Mouse (Mus musculus) heart, embryonic 14.5 days (tissue): Measurements from ENCODE around the gene Caml. TPM values are rescaled to one million over a fixed set of nuclear protein-coding genes. Genes with fewer than 3 reads are reported as not detected.
"Not testable (repeated sequence)": the region's sequence is repeated elsewhere in the genome, so short reads cannot be mapped to it uniquely, and the experiment has no call there.

ENCODE experiments used
- ATAC-seq: fragments of 200-750 bp; cut with Nextera tagmentation; 2 replicates; pipeline ENCODE4 v1.8.0; 2017; ENCODE audit warnings: low read depth, moderate TSS enrichment; ENCODE audit not compliant: insufficient number of reproducible peaks, insufficient read depth, low FRiP score
- H3K27ac ChIP-seq, 2 experiments: fragments of 200-500 bp in 1 of 2; fragments of 300-500 bp in 1 of 2; sonication (generic) in 1 of 2; replicated peaks in 1 of 2; 2 replicates each; pipeline ENCODE4 v1.5.1; 2012 to 2014; ENCODE audit warnings: low read depth in 2 of 2, low read length in 2 of 2, control low read depth in 1 of 2, mild to moderate bottlenecking in 1 of 2, mixed read lengths in 1 of 2; ENCODE audit not compliant: control insufficient read depth in 1 of 2, insufficient read depth in 1 of 2
- H3K27me3 ChIP-seq: fragments of 300-500 bp; sonication (generic); 2 replicates; pipeline ENCODE4 v1.6.1; 2014; ENCODE audit warnings: mild to moderate bottlenecking, low read length, control low read depth; ENCODE audit not compliant: control insufficient read depth, insufficient read depth
- H3K36me3 ChIP-seq: fragments of 300-500 bp; sonication (generic); 2 replicates; pipeline ENCODE4 v1.6.1; 2014; ENCODE audit warnings: mild to moderate bottlenecking, control low read depth, low read length, mixed read lengths; ENCODE audit not compliant: control insufficient read depth, insufficient read depth
- H3K4me1 ChIP-seq, 2 experiments: fragments of 200-500 bp in 1 of 2; fragments of 300-500 bp in 1 of 2; sonication (generic) in 1 of 2; 2 replicates each; pipeline ENCODE4 v1.6.1; 2012 to 2014; ENCODE audit warnings: low read length in 2 of 2, control low read depth in 1 of 2, mixed read lengths in 1 of 2; ENCODE audit not compliant: control insufficient read depth in 2 of 2, insufficient read depth in 2 of 2
- H3K4me2 ChIP-seq: fragments of 300-500 bp; sonication (generic); 2 replicates; pipeline ENCODE4 v1.6.1; 2014; ENCODE audit warnings: mild to moderate bottlenecking, low read length
- H3K4me3 ChIP-seq, 2 experiments: fragments of 200-500 bp in 1 of 2; fragments of 300-500 bp in 1 of 2; sonication (generic) in 1 of 2; 2 replicates each; pipeline ENCODE4 v1.5.1; 2012 to 2014; ENCODE audit warnings: low read length in 2 of 2, mild to moderate bottlenecking in 2 of 2, control low read depth in 1 of 2, low read depth in 1 of 2, moderate library complexity in 1 of 2; ENCODE audit not compliant: control insufficient read depth in 1 of 2, insufficient read depth in 1 of 2
- H3K9ac ChIP-seq: fragments of 300-500 bp; sonication (generic); 2 replicates; pipeline ENCODE4 v1.6.1; 2014; ENCODE audit warnings: mild to moderate bottlenecking, low read length
- H3K9me3 ChIP-seq: fragments of 300-500 bp; sonication (generic); 2 replicates; pipeline ENCODE4 v1.6.1; 2016; ENCODE audit warnings: low read length, control low read depth; ENCODE audit not compliant: control insufficient read depth
- WGBS: fragments of 180-500 bp; shearing (Covaris S2); extraction: QIAGEN DNeasy Blood & Tissue Kit; methylation state at CpG from one replicate; pipeline ENCODE4 v1.1.7; 2014; 5-methylcytosine and 5-hydroxymethylcytosine counted together
- polyA plus RNA-seq: library from polyadenylated mRNA; unstranded; fragments of >200 nt; fragmentation: Nextera tagmentation; extraction: Ambion mirVana; gene quantifications from 2 replicates; pipeline ENCODE4 v1.2.1, GENCODE M21; 2014

Caml gene
- polyA plus RNA-seq, 1 experiment from 2014 or later = 41.2 TPM

DNA sequence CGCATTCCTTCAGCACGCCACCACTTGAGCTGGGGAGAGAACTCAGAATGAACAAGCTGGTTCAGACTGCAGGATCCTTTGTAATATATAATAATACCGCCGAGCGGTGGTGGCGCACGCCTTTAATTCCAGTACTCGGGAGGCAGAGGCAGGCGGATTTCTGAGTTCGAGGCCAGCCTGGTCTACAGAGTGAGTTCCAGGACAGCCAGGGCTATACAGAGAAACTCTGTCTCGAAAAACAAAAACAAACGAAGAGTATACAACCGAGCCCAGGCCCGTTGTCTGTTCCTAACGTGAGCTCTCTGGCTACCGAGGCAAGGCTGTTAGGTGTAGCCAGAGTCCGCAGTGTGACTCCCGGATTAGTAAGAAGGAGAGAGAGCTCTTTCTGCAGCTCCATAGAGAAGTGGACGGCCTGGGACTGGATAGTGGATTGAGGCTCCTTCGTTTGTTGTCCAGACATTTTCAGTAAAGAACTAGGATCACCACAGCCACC lies 603 bp upstream of the Caml start:
- H3K9ac ChIP-seq = peak overlapping the region; percentile 88
- not testable (repeated sequence) for ATAC-seq, H3K27me3 ChIP-seq, H3K9me3 ChIP-seq
- H3K27ac ChIP-seq = peak overlapping the region; percentile 82 to 84
- H3K4me2 ChIP-seq = peak overlapping the region; percentile 93
- peaks cover 22% of the 10 kb centered on the region for H3K36me3 ChIP-seq
- peak overlapping the region; percentile 70 to 93 for H3K4me3 ChIP-seq
- peaks cover 3 to 13% of the 10 kb centered on the region in 2 experiments; a peak in 3 of 4 replicates for H3K4me1 ChIP-seq
- WGBS = 16% methylated on average over 20 of the region's 20 CpGs

GRCm38 (mm10) chr13:55634639-55635127 lies 11.9 kb downstream of the Caml start, which contains the start of gene Ddx46:
Gene Ddx46, plus strand, starts transcription at chr13:55635027.
- Histone ChIP-seq H3K27ac (no peak within 1 kb of the TSS; a peak in 1 of 4 replicates), H3K9ac (peak within 1 kb of the TSS; percentile 93), H3K27me3 (no peaks in the 10 kb centered on the region), H3K4me3 (peak within 1 kb of the TSS; percentile 98 to 99), H3K36me3 (peaks cover 63% of the 10 kb centered on the region), H3K4me2 (peak within 1 kb of the TSS; percentile 90), H3K4me1 (peaks cover 0 to 11% of the 10 kb centered on the region in 2 experiments; a peak in 2 of 4 replicates), H3K9me3 (no peaks in the 10 kb centered on the region)
- peak; percentile 76; the same call in 1 of the 2 replicates for ATAC-seq
- 4% methylated on average over 29 of the region's 30 CpGs for WGBS

GRCm38 (mm10) chr13:55635146-55635571 lies 12.4 kb downstream of the Caml start:
- under 1% methylated on average over 40 of the region's 40 CpGs for WGBS
- H3K4me3 ChIP-seq = peak overlapping the region; percentile 98 to 99
- H3K27me3 ChIP-seq = no peaks in the 10 kb centered on the region
- H3K4me1 ChIP-seq = peaks cover 0 to 11% of the 10 kb centered on the region in 2 experiments; a peak in 2 of 4 replicates
- peak overlapping the region; percentile 93 for H3K9ac ChIP-seq
- H3K9me3 ChIP-seq = no peaks in the 10 kb centered on the region
- ATAC-seq = no peak
- no peak overlapping the region; a peak in 1 of 4 replicates for H3K27ac ChIP-seq
- H3K36me3 ChIP-seq = peaks cover 63% of the 10 kb centered on the region
- H3K4me2 ChIP-seq = peak overlapping the region; percentile 90

GRCm38 (mm10) chr13:55636185-55636983 lies 13.6 kb downstream of the Caml start:
- Histone ChIP-seq H3K9ac (no peak overlapping the region), H3K4me2 (peak overlapping the region; percentile 90; the same call in 1 of the 2 replicates), H3K36me3 (peaks cover 59% of the 10 kb centered on the region), H3K9me3 (no peaks in the 10 kb centered on the region), H3K4me3 (peak overlapping the region in 1 of 2 experiments; percentile 98; a peak in 1 of 4 replicates), H3K27ac (no peak overlapping the region), H3K27me3 (no peaks in the 10 kb centered on the region), H3K4me1 (peaks cover 0 to 11% of the 10 kb centered on the region in 2 experiments; a peak in 2 of 4 replicates)
- 89% methylated on average over 14 of the region's 14 CpGs for WGBS
- no peak for ATAC-seq

- not testable (repeated sequence) for ATAC-seq, H3K27me3 ChIP-seq, H3K4me2 ChIP-seq, H3K4me3 ChIP-seq, H3K9me3 ChIP-seq, H3K4me1 ChIP-seq, H3K27ac ChIP-seq, H3K9ac ChIP-seq
- WGBS = 41% methylated on average over 8 of the region's 8 CpGs
- peaks cover 59% of the 10 kb centered on the region for H3K36me3 ChIP-seq
Observed at GRCm38 (mm10) chr13:55640480-55640879, 17.7 kb downstream of the Caml start.

DNA sequence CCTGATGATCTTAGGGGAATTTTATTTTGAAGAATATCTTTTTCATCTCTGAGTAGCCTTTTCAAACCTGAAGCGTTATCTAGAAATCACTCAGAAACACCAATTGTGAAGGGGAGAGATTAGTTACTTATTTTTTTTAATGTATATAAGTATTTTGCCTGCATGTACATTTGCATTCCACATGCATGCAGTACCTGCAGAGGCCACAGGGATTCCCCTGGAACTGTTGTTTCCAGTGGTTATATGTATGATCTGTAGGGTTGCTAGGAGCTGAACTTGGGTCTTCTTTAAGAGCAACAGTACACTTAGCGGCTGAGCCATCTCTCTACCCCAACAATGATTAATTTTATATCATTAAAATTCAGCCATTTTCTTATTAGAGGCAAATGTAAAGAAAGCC lies 21.7 kb downstream of the Caml start:
- no peaks in the 10 kb centered on the region for H3K4me1 ChIP-seq
- H3K9me3 ChIP-seq = no peaks in the 10 kb centered on the region
- no peak overlapping the region for H3K4me3 ChIP-seq
- WGBS = 93% methylated on average over 2 of the region's 2 CpGs
- peaks cover 74% of the 10 kb centered on the region for H3K36me3 ChIP-seq
- H3K4me2 ChIP-seq = no peak overlapping the region
- no peak overlapping the region for H3K27ac ChIP-seq
- no peak overlapping the region for H3K9ac ChIP-seq
- H3K27me3 ChIP-seq = no peaks in the 10 kb centered on the region
- ATAC-seq = no peak

DNA sequence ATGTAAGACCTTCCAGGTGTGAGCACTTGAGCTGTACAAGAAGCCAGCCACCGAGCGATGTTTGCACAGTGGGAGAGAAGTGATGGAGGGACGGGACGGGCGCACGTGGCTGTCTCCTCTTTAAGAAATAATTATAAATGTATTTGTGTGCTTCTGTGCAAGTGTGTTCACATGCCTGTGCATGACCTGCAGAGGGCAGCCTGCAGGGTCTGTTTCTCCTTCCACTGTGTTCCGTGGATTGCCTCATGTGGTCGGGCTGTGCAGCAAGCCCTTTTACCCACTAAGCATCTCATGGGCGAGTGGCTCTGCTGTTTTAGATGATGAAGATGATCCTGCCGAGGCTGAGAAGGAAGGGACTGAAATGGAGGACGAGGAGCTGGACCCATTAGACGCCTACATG lies 27.3 kb downstream of the Caml start:
- no peaks in the 10 kb centered on the region for H3K4me1 ChIP-seq
- no peak overlapping the region for H3K4me2 ChIP-seq
- no peak overlapping the region for H3K4me3 ChIP-seq
- 90% methylated on average over 12 of the region's 12 CpGs for WGBS
- H3K27ac ChIP-seq = no peak overlapping the region
- H3K9me3 ChIP-seq = no peaks in the 10 kb centered on the region
- H3K36me3 ChIP-seq = peaks cover 100% of the 10 kb centered on the region
- no peak for ATAC-seq
- no peaks in the 10 kb centered on the region for H3K27me3 ChIP-seq
- H3K9ac ChIP-seq = no peak overlapping the region
